Mouse (Mus musculus) liver, embryonic 13.5 days (tissue): Measurements from ENCODE around the gene Agrp. TPM values are rescaled to one million over a fixed set of nuclear protein-coding genes. Genes with fewer than 3 reads are reported as not detected.
A peak's percentile ranks its signal among the peaks of the same experiment; 100 is the strongest.
"Not testable (repeated sequence)": the region's sequence is repeated elsewhere in the genome, so short reads cannot be mapped to it uniquely, and the experiment has no call there.

Experiments used
- ATAC-seq: fragments of 200-750 bp; cut with Nextera tagmentation; 2 replicates; pipeline ENCODE4 v1.8.0; 2017; ENCODE audit warnings: low read depth, mild to moderate bottlenecking, moderate number of reproducible peaks, moderate library complexity
- DNase-seq: peaks from one replicate; pipeline ENCODE4 v3.0.0; 2022
- H3K27ac ChIP-seq: fragments of 300-500 bp; sonication (generic); 2 replicates; pipeline ENCODE4 v1.5.1; 2015; ENCODE audit warnings: moderate library complexity, mild to moderate bottlenecking, inconsistent platforms
- H3K27me3 ChIP-seq: fragments of 300-500 bp; sonication (generic); 2 replicates; pipeline ENCODE4 v1.6.1; 2015; ENCODE audit warnings: mild to moderate bottlenecking, inconsistent platforms
- H3K36me3 ChIP-seq: fragments of 300-500 bp; sonication (generic); 2 replicates; pipeline ENCODE4 v1.6.1; 2015; ENCODE audit warnings: mild to moderate bottlenecking, inconsistent platforms
- H3K4me1 ChIP-seq: fragments of 300-500 bp; sonication (generic); replicated peaks from 2 replicates; pipeline ENCODE4 v1.6.1; 2015; ENCODE audit warnings: inconsistent platforms
- H3K4me2 ChIP-seq: fragments of 300-500 bp; sonication (generic); 2 replicates; pipeline ENCODE4 v1.6.1; 2015; ENCODE audit warnings: inconsistent platforms, mild to moderate bottlenecking, moderate library complexity
- H3K4me3 ChIP-seq: fragments of 300-500 bp; sonication (generic); replicated peaks from 2 replicates; pipeline ENCODE4 v1.5.1; 2015; ENCODE audit warnings: mild to moderate bottlenecking, inconsistent platforms
- H3K9ac ChIP-seq: fragments of 300-500 bp; sonication (generic); 2 replicates; pipeline ENCODE4 v1.6.1; 2015; ENCODE audit warnings: mild to moderate bottlenecking, inconsistent platforms
- H3K9me3 ChIP-seq: fragments of 300-500 bp; sonication (generic); replicated peaks from 2 replicates; pipeline ENCODE4 v1.6.1; 2016; ENCODE audit warnings: inconsistent platforms
- WGBS: fragments of 180-500 bp; shearing (Covaris S2); methylation state at CpG from one replicate; pipeline ENCODE4 v1.1.7; 2015; ENCODE audit not compliant: insufficient replicate concordance; 5-methylcytosine and 5-hydroxymethylcytosine counted together
- polyA plus RNA-seq: library from polyadenylated mRNA; unstranded; fragments of >200 nt; fragmentation: Nextera tagmentation; extraction: Ambion mirVana; gene quantifications from 2 replicates; pipeline ENCODE4 v1.2.1, GENCODE M21; 2015

Agrp gene
- polyA plus RNA-seq, 1 experiment from 2014 or later = 0.15 TPM

DNA sequence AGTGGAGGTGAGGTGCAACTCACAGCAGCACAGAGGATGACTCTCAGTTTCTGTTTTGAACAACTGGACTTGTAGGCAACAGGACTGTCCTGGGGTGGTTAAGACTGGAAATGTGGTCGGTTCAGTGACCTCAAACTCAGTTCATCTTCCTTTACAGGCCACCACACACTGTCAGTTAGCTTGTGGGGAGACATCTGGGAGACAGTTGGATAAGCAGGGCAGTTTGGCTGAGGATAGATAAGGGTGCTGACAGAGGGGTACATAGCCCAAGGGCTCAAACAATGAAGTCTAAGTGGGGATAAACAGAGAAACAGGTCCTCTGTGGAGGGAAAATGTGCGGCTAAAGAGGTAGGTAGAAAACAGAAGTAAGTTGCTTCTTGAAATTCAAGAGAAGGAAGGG, 27.8 kb downstream of the Agrp start:
- Histone ChIP-seq H3K9ac (peak overlapping the region; percentile 27; the same call in 1 of the 2 replicates), H3K36me3 (no peaks in the 10 kb centered on the region; the same call in 1 of the 2 replicates), H3K27ac (peak overlapping the region; percentile 78), H3K4me2 (peak overlapping the region; percentile 48), H3K9me3 (no peaks in the 10 kb centered on the region), H3K27me3 (peaks cover 17% of the 10 kb centered on the region), H3K4me3 (peak overlapping the region; percentile 17; the same call in 1 of the 2 replicates), H3K4me1 (peaks cover 99% of the 10 kb centered on the region)
- WGBS = 7% methylated on average over 2 of the region's 2 CpGs
- peak; percentile 66 for ATAC-seq
- peak; percentile 66 for DNase-seq

- ATAC-seq (no peak), DNase-seq (peak; percentile 58)
- Histone ChIP-seq H3K36me3 (no peaks in the 10 kb centered on the region; the same call in 1 of the 2 replicates), H3K27ac (peak overlapping the region; percentile 78), H3K9ac (0 out of 2 replicates have a peak overlapping the region, but pooled peaks have one; percentile 86), H3K27me3 (peaks cover 13% of the 10 kb centered on the region; the same call in 1 of the 2 replicates), H3K4me1 (peaks cover 88% of the 10 kb centered on the region), H3K4me2 (peak overlapping the region; percentile 98), H3K4me3 (no peak overlapping the region), H3K9me3 (no peaks in the 10 kb centered on the region)
- WGBS = 2% methylated on average over 4 of the region's 4 CpGs
Observed at GRCm38 (mm10) chr8:105607684-105608083, 29.5 kb downstream of the Agrp start.

DNA sequence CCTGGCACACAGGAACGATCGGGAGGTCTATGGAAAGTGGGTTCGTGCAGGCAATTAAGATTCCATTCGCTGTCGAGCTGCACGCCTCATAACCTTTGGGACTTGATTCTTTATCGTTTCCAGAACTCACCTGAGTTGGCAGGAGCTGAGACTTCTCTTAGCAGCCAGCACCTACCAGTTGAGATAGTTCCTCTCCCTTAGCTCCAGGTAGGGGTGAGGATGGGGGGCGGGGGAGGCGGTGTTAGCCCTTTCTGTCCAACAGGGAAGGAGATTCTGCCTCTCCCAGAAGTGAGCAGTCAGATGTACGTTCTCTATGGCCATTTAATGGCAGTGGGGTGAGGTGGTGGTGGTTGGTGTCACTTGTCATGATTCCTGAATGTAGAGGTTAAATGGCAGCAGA, 30.1 kb downstream of the Agrp start:
- Histone ChIP-seq H3K9ac (peak overlapping the region; percentile 86), H3K9me3 (no peaks in the 10 kb centered on the region), H3K4me1 (peaks cover 82% of the 10 kb centered on the region), H3K36me3 (no peaks in the 10 kb centered on the region; the same call in 1 of the 2 replicates), H3K27ac (peak overlapping the region; percentile 86), H3K4me2 (peak overlapping the region; percentile 98), H3K27me3 (0 out of 2 replicates have a peak, but pooled peaks cover 9% of the 10 kb centered on the region), H3K4me3 (peak overlapping the region; percentile 76)
- DNase-seq (no peak), ATAC-seq (no peak)
- 5% methylated on average over 10 of the region's 10 CpGs for WGBS

- ATAC-seq (peak; percentile 29), DNase-seq (peak; percentile 67)
- peaks cover 75% of the 10 kb centered on the region for H3K4me1 ChIP-seq
- peak overlapping the region; percentile 86 for H3K9ac ChIP-seq
- H3K27me3 ChIP-seq = 0 out of 2 replicates have a peak, but pooled peaks cover 5% of the 10 kb centered on the region
- H3K9me3 ChIP-seq = no peaks in the 10 kb centered on the region
- peak overlapping the region; percentile 76 for H3K4me3 ChIP-seq
- peak overlapping the region; percentile 86 for H3K27ac ChIP-seq
- no peaks in the 10 kb centered on the region for H3K36me3 ChIP-seq
- WGBS = under 1% methylated on average over 30 of the region's 30 CpGs
- peak overlapping the region; percentile 98 for H3K4me2 ChIP-seq
Observed at GRCm38 (mm10) chr8:105606189-105607023, 30.8 kb downstream of the Agrp start.

GRCm38 (mm10) chr8:105605491-105606188, 31.6 kb downstream of the Agrp start:
- Histone ChIP-seq H3K36me3 (no peaks in the 10 kb centered on the region), H3K4me3 (peak overlapping the region; percentile 76), H3K27me3 (0 out of 2 replicates have a peak, but pooled peaks cover 5% of the 10 kb centered on the region), H3K27ac (peak overlapping the region; percentile 86), H3K9me3 (no peaks in the 10 kb centered on the region), H3K9ac (peak overlapping the region; percentile 86), H3K4me2 (peak overlapping the region; percentile 98), H3K4me1 (peaks cover 68% of the 10 kb centered on the region)
- ATAC-seq = peak; percentile 54
- WGBS = 1% methylated on average over 38 of the region's 39 CpGs
- DNase-seq = peak; percentile 40

- Histone ChIP-seq H3K4me2 (peak within 1 kb of the TSS; percentile 98), H3K27me3 (0 out of 2 replicates have a peak, but pooled peaks cover 5% of the 10 kb centered on the region), H3K36me3 (no peaks in the 10 kb centered on the region), H3K9ac (peak within 1 kb of the TSS; percentile 86), H3K27ac (peak within 1 kb of the TSS; percentile 86), H3K4me3 (peak within 1 kb of the TSS; percentile 76), H3K4me1 (peaks cover 60% of the 10 kb centered on the region), H3K9me3 (no peaks in the 10 kb centered on the region)
- ATAC-seq = peak; percentile 75
- WGBS = under 1% methylated on average over 36 of the region's 42 CpGs
- peak; percentile 66 for DNase-seq
Observed at GRCm38 (mm10) chr8:105604804-105605381, 32.3 kb downstream of the Agrp start, which contains the start of gene Ripor1. Ripor1 (plus strand) TSS chr8:105605255.

GRCm38 (mm10) chr8:105602540-105602939, 34.7 kb downstream of the Agrp start:
- H3K4me3 ChIP-seq, H3K27me3 ChIP-seq, H3K9ac ChIP-seq, H3K36me3 ChIP-seq, H3K4me2 ChIP-seq, ATAC-seq, H3K9me3 ChIP-seq, DNase-seq, H3K27ac ChIP-seq: not testable (repeated sequence)
- H3K4me1 ChIP-seq = peaks cover 37% of the 10 kb centered on the region
- WGBS = 45% methylated on average over 3 of the region's 3 CpGs

GRCm38 (mm10) chr8:105601301-105601700, 35.9 kb downstream of the Agrp start:
- ATAC-seq (no peak), DNase-seq (no peak)
- Histone ChIP-seq H3K27ac (no peak overlapping the region), H3K9ac (no peak overlapping the region), H3K36me3 (no peaks in the 10 kb centered on the region), H3K4me2 (no peak overlapping the region), H3K27me3 (0 out of 2 replicates have a peak, but pooled peaks cover 5% of the 10 kb centered on the region), H3K4me1 (peaks cover 33% of the 10 kb centered on the region), H3K9me3 (no peaks in the 10 kb centered on the region), H3K4me3 (no peak overlapping the region)
- whole genome bisulfite sequencing = 75% methylated on average over 5 of the region's 5 CpGs

GRCm38 (mm10) chr8:105598777-105599176, 38.4 kb downstream of the Agrp start:
- Histone ChIP-seq H3K9ac (no peak overlapping the region), H3K4me3 (no peak overlapping the region), H3K27ac (no peak overlapping the region), H3K36me3 (no peaks in the 10 kb centered on the region), H3K27me3 (peaks cover 13% of the 10 kb centered on the region), H3K9me3 (no peaks in the 10 kb centered on the region), H3K4me2 (no peak overlapping the region), H3K4me1 (peaks cover 26% of the 10 kb centered on the region)
- 48% methylated on average over 6 of the region's 6 CpGs for WGBS
- no peak for DNase-seq
- ATAC-seq = no peak

DNA sequence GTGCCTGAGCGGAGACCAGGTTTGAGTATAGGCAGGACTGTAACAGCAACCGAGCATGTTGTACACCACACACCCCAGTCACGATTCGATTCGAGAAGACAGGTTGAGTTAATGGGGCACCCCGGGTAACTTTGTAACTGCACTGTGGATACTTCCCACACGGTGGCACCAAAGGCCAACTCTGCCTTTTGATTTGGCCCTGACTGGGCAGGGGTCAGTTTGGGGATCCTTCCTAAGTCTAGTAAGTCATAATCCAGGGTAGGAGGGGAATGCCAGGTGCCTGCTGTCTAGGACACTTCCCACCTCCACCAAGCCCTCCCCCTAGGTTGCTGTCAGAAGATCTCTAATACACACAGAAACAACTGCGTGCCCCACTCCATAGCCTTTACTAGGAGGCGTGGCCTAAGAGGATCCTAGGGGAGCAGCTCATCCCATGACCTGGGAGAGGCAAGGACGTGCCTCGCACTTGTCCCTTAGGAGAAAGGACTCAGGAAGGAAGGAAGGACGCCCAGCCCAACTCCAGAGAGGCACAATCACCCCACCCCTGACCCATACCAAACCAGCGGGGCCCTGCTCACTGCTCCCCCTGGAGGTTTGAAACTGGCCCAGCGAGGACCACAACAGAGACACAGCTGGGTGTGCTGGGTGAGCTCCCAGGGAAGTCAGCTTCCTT, 40.7 kb downstream of the Agrp start:
- 2% methylated on average over 14 of the region's 14 CpGs for WGBS
- peak; percentile 50 for DNase-seq
- Histone ChIP-seq H3K27ac (no peak overlapping the region), H3K9me3 (no peaks in the 10 kb centered on the region), H3K9ac (peak overlapping the region; percentile 10; the same call in 1 of the 2 replicates), H3K27me3 (peaks cover 13% of the 10 kb centered on the region), H3K4me3 (peak overlapping the region; percentile 37), H3K4me1 (peaks cover 26% of the 10 kb centered on the region), H3K36me3 (no peaks in the 10 kb centered on the region), H3K4me2 (peak overlapping the region; percentile 60)
- peak; percentile 79 for ATAC-seq
